Mouse (Mus musculus) granulocyte monocyte progenitor cell, adult 5-6 weeks (primary cell): ENCODE measurements around the gene Inka2. TPM values are rescaled to one million over a fixed set of nuclear protein-coding genes. Genes with fewer than 3 reads are reported as not detected.

ENCODE experiments used
- total RNA-seq, 2 experiments: library from RNA; stranded (forward) in 1 of 2; stranded (reverse) in 1 of 2; fragments of 200-712, 200-1000 nt in 1 of 2; fragments of >200 nt in 1 of 2; fragmentation: Nextera tagmentation in 1 of 2; gene quantifications; 2 replicates each; pipeline ENCODE4 v1.2.3; 2014 to 2017

Gene Inka2
- total RNA-seq, 2 experiments from 2014 or later, result not detected

Other genes starting within 250 kb of the Inka2 start
- 27.8 and 30.0 TPM in 2 replicates for gene Ddx20, start 17.0 kb upstream of the Inka2 start, total RNA-seq (2014; fragmentation: Nextera tagmentation)
- gene Ddx20, start 17.0 kb upstream of the Inka2 start, total RNA-seq (2017), result 50.3 and 58.6 TPM in 2 replicates
- 93.1 and 98.0 TPM in 2 replicates for gene Rap1a, start 96.7 kb downstream of the Inka2 start, total RNA-seq (2014; fragmentation: Nextera tagmentation)
- gene Rap1a, start 96.7 kb downstream of the Inka2 start, total RNA-seq (2017), result 138 and 144 TPM in 2 replicates
- 1.4 and 1.5 TPM in 2 replicates for gene Adora3, start 166.3 kb downstream of the Inka2 start, total RNA-seq (2014; fragmentation: Nextera tagmentation)
- gene Adora3, start 166.3 kb downstream of the Inka2 start, total RNA-seq (2017), result 0.26 and 1.9 TPM in 2 replicates
- gene Tmigd3, start 166.3 kb downstream of the Inka2 start, total RNA-seq (2014; fragmentation: Nextera tagmentation), result 0.28 TPM in 1 of 2 replicates, not detected in the other
- gene Tmigd3, start 166.3 kb downstream of the Inka2 start, total RNA-seq (2017), result not detected in 2 replicates
- 29.2 and 45.0 TPM in 2 replicates for gene I830077J02Rik, start 228.1 kb downstream of the Inka2 start, total RNA-seq (2014; fragmentation: Nextera tagmentation)
- gene I830077J02Rik, start 228.1 kb downstream of the Inka2 start, total RNA-seq (2017), result 22.2 and 22.4 TPM in 2 replicates